Mouse (Mus musculus) heart, postnatal 10 days (tissue): ENCODE results near the gene Tnrc6b. TPM values are rescaled to one million over a fixed set of nuclear protein-coding genes. Genes with fewer than 3 reads are reported as not detected.
A peak's percentile ranks its signal among the peaks of the same experiment; 100 is the strongest.

Experiments used
- DNase-seq, 2 experiments: peaks; one replicate each; pipeline ENCODE4 v3.0.0; 2021
- intact Hi-C: fragments of 180-260 bp; cut with DNase I; formaldehyde crosslinking; loops from one replicate; pipeline ENCODE4 v1.15.1; 2025
- total RNA-seq, 2 experiments: library from RNA; stranded (reverse); gene quantifications; 2 replicates each; pipeline ENCODE4 v1.2.3; 2021

The Tnrc6b gene
- total RNA-seq, 2 experiments from 2014 or later = 56.1 to 56.4 TPM

DNA sequence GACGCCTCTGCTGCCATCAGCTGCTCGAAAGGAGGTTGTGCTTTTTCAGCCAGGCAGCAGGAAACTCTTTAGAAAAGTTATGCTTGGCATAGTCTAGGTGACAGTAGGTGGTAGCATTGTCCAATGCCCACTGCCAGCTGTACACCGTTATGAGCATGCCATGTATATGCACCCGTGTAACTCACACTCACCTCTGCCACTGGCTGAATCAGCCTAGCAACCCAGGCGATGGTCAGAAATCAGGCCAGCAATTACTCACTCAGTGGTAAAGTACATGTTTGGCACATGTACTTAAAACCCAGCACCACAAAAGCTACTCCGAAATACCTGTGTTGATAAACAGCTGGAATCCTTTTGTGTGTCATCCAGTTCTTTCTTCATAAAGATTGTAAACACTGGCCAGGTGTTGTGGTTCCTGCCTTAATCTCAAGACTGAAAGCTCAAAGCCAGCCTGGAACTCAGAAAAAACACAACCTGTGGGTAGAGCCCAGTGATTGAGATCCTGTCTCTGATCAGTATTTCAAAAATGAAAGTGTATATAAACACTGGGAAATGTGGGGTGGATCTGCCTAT, 230.4 kb downstream of the Tnrc6b start:
- intact Hi-C loops = loop anchor here (10.0 kb wide), 1 partner anchor 677 kb away; the partner anchor contains the start of gene Rps19bp1
- DNase-seq = no peak

DNA sequence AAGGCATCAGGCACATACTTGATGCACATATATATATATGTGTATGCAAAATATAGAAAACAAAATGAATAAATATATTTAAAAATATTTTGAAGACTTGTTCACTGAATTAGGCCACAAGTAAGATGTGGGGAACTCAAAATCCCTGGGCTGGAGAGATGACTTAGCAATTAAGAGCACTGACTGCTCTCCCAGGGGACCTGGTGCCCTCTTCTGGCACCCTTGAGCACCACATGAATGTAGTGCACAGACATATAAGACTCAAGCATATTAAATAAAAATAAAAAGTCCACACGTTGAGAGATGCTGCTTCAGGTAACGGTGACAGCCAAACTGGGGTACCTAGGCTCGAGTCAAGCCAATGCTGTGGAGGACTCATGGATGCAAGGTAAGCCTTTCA, 234.7 kb downstream of the Tnrc6b start:
- DNase-seq = peak; percentile 36 to 45
- intact Hi-C loops = loop anchor here (10.0 kb wide), 1 partner anchor 681 kb away; the partner anchor contains the start of gene Rps19bp1

DNA sequence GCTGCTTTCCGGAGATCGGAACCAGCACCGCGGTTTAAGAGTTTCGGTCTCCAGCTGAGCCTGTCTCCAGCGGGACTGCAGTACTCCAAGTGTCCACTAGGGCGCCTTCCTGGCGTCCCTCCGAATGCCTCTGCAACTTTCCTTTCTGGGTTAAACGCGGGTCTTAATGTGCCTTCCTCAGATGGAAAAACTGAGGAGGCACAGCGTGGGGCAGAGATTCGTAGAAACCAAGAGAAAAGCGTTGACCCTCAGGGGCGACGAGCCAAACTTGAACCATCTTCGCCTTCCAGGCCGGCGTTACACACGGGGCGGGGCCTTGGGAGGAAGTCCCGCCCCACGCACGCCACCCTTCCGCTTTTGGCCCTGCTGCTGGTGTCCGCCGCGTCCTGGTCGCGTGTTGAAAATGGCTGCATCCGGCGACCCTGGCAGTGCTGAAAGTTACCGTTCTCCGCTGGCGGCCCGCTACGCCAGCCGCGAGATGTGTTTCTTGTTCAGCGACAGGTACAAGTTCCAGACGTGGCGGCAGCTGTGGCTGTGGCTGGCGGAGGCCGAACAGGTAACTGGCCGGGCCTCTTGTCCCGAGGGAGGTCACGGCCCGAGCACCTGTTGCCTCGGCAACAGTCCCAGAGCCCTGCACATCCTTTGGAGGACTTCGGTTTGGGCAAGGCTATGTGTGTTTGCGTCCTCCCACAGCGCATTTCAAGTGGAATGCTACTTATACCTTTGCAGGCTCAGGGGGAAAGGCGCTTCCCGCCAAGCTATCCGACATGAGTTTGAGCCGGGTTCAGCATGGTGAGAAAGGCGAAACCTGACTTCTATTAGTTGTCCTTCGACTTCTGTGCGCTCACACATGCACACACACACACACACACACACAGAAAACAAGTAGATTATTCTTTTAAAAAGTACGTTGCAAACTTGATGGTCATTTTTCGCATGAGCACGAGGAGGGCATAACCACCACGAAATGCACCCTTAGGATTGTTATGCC, 237.3 kb downstream of the Tnrc6b start, which contains the start of gene Adsl:
Gene Adsl (plus strand): TSS at position 346 of the 991 bp plus-strand sequence.
- peak; percentile 90 to 93 for DNase-seq
- intact Hi-C loops = loop anchor here (2.0 to 10.0 kb wide), 2 partner anchors 242 to 684 kb away; partner anchors contain the start of gene Rps19bp1

DNA sequence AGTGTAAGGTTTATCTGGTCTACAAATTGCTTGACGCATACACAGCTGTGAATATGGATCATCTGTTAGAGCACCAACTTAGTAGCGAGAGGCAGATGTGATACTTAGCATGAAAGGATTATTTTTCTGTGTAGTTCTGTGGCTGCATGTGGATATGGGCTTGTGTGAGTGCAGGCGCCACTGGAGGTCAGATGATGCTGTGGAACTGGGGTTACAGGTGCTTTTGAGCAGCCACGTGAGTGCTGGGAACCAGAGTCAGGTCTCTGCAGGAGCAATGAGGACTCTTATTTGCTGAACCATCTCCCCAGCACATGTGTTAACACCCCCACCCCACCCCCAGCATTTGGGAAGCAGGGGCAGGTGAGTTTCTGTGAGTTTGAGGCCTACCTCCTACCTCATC, 238.3 kb downstream of the Tnrc6b start:
- intact Hi-C loops = loop anchor here (2.0 to 10.0 kb wide), 2 partner anchors 243 to 685 kb away; partner anchors contain the start of gene Rps19bp1
- DNase-seq = no peak

DNA sequence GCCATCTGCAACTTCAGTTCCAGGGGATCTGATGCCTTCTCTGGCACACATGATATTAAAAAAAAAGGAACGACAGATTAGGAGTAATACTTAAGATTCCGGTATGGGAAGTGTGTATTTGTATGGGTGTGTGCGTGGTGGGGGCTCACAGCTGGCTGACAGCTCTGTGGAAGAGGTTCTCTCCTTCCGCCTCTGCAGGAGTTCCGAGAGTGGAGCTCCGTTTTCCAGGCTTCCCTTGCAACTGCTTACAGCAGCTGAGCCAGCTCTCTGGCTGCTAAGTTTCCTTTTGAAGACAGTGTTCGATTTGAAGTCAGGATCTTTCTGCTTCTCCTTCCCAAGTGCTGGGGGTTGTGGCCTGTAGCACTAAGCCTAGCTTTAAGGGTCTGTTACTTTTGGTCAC, 238.9 kb downstream of the Tnrc6b start:
- DNase-seq = no peak
- intact Hi-C loops = no loop called here

DNA sequence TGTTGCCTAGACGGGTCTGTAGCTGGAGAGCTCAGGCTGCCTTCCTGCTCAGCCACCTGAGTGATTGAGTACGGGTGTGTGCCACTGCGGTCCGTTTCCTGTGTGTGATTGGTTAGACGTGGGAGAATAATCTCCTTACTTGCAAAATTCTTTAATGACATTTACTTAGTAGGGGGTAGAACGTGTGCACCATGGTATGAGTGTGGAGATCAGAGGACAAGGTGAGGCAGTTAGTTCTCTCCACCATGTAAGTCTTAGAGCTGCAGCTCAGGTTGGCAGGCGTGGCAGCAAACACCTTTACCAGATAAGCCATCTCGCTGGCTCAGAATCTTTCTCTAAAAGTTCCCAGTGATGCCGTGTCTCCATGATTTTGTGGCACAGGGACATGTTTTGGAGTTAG, 242.9 kb downstream of the Tnrc6b start:
- DNase-seq = no peak
- intact Hi-C loops = no loop called here

DNA sequence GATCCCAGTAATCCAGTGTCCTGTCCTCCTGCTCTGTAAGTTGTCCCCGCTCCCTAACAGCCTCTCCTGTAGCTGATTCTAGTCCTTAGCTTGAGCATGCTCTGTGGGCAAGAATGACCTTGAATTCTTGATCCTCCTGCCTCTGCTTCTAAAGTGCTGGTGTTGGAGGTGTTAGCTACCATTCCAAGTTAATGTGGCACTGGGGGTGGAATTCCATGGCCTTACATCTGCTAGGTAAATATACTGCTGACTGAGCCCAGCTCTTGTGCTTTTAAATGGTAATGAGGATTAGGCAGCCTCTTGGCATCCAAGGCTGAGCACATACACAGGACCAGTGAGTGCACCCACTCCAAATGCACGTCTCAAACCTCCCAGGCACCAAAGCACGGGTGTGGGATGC, 243.7 kb downstream of the Tnrc6b start:
- DNase-seq = no peak
- intact Hi-C loops = no loop called here

DNA sequence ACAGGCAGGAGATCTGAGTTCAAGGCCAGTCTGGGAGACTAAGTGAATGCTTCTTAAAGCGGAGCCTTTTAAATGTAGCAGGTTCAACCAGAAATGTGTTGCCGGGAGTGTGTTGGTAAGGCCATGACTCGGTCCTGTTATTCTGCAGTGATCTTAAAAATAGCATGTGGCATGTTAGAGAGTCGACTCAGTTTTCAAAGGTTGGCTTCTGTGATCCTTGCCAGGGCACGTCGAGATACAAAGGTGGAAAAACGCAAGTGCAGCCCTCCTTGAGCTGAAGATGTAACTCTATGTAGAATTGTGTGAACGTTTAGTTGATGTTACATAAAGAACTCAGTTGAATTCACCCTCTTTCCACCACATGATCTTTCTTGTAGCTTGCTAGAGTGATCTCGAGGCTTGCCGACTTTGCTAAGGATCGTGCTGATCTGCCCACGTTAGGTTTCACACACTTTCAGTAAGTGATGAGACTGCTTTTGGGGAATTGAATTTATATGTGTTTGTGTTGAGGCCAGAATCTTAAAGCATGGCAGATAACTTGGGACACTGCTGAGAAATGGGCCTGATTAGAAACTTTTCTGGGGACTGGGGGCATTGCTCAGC, 244.8 kb downstream of the Tnrc6b start:
- no peak for DNase-seq
- intact Hi-C loops = no loop called here

DNA sequence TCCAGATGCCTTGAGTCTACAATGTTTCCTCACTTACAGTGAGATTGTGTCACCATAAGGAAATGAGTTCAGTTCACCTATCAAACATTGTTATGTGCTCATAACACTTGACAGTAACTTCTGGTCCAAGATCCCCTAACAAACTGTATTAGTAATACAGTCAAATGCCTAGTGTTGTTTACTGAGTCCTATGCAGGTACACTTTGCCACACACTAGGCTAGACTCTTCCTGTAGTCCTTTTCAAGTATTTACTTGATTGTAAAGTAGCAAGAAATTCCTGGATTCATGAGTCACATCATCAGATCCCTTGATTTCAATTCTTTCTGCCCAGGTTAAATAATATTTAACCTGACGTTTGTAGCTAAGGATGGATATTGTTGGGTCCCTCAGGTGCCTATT, 258.3 kb downstream of the Tnrc6b start:
- DNase-seq = no peak
- intact Hi-C loops = no loop called here

DNA sequence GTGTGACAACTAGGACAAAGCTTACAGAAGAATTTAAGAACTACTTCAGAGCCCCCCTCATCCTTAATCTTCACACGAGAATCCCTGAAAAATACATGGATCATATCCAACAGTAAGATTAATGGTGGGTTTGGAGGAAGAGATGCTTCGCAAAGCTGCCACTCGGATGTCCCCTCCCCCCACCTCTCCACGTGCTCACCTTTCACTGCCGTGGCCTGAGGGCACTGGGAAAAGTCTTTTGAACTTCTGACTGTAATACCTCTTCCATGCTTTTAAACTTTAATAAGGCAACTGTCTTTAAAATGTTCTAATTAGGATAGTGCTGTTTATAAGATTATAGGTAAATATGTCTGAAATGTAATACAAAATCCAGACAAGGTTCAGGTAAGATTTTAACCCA, 263.2 kb downstream of the Tnrc6b start:
- intact Hi-C loops = no loop called here
- DNase-seq = no peak

DNA sequence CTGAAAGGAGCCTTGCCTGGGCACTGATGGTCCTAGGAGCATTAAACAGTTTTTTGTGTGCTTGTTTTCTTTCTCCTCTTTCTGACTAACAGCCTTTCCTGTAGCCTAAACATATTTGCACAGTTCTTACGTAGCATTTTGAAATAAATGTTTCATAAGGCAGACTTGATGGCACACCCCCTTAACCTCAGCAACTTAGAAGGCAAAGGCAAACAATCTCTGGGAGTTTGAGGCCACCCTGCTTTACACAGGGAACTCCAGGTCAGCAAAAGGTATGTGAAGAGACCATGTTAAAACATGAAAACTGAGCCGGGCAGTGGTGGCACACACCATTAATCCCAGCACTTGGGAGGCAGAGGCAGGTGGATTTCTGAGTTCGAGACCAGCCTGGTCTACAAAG, 264.6 kb downstream of the Tnrc6b start:
- DNase-seq = no peak
- intact Hi-C loops = no loop called here

DNA sequence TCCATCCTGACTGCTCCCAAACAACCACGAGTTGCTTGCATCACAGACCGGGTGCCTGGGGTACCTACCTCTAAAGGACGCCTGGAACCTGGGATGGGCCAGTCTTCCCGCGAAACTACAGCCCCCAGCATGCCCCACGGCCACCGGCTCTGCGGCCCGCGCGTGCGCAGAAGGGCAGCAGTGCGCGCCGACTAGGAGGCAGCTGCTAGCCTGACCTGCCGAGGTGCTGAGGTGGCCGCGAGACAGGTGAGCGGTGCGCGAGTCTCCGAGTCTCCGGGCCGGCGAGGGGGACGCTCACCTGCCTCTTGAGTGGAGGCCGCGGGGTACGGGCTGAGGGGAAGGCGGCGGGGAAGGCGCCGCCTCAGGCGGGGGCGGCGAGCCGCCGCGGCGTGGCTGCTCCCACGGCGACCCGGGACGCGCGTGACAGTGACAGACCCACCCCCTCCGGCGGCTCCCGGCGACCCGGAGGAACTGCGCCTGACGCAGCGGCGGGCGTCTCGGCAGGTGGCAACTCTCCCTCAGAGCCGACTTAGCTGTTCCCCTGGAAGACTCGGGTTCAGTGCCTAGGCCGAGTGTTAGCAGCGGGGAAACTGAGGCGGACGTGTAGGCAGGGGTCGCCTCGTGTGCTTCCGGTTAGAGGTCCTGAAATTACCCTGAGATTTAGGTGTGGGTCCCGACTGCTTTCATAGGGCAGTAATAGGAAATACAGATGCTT, 266.7 kb downstream of the Tnrc6b start, which contains the start of gene Sgsm3:
Gene Sgsm3 (plus strand): TSS at position 146 of the 715 bp plus-strand sequence.
- intact Hi-C loops = no loop called here
- DNase-seq = peak; percentile 84 to 88

DNA sequence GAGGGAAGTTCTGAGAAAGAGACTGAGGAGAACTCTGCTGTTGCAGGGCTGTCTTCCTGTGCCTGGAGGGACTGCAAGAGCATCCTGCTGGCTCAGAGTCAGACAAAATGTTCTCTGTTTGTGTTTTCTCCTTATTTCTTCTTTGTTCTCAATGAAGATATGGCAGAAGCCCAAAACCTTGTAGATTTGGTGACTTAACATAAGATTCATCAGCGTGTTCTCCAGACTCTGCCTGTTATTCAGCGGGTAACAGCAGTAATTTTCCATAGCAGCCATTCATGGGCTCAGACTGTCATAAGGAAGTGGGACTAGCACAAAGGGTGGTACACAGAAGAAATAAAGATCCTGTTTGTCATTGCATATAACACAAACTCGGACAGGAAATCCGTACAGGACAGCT, 268.5 kb downstream of the Tnrc6b start:
- DNase-seq = no peak
- intact Hi-C loops = no loop called here

DNA sequence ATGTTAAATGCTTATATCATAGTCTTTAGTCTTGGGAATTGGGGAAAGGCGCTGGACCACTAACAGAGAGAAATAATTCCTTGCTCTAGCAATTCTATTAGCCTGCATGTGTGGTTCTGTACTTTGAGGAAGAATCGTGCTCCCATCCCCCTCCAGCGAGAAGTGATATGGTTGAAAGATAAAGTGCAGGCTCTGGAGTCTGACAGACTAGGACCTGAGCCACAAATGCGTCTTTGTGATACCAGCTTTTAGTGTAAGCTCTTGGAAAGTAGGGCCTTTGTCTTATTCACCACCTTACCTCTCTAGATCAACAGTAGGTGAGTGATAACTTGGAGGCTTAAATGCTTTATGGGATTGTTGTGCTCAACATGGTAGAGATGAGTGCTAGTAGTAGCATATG, 270.1 kb downstream of the Tnrc6b start:
- no peak for DNase-seq
- intact Hi-C loops = no loop called here

DNA sequence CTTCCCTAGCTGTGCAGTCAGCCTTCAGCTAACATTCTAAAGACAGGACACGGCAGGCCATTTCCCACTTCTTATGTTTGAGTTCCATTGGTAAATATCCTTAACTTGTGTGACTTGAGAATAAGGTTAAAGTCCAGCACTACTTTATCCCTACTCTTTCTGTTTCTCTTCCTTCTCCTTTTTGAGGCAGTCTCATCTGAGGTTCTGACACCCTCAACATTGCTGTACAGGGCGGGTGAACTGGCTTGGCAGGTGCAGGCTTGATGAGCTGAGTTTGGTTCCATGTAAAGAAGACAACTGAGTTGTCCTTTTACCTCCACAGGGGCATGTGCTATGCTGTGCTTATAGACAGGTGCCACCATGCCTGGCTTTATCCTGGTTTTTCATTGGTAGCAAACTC, 272.2 kb downstream of the Tnrc6b start:
- DNase-seq = no peak
- intact Hi-C loops = no loop called here

DNA sequence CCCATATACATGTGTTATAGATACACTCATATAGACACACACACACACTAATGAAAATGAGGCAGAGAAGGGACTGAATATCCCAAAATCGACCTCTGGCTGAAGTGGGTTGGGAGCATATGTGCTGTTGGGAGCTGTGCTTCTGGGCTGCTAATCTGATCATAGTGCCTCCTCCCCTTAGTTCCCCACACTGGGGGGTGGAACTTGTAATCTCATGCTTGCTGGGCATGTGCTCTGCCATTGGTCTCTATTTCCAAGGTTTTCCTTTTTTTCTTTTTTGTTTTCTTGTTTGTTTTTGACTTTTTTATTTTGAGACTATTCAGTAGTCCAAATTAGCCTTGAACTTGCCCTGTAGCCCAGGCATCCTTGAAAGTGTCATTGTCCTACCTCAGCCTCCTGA, 277.2 kb downstream of the Tnrc6b start:
- intact Hi-C loops = no loop called here
- no peak for DNase-seq

DNA sequence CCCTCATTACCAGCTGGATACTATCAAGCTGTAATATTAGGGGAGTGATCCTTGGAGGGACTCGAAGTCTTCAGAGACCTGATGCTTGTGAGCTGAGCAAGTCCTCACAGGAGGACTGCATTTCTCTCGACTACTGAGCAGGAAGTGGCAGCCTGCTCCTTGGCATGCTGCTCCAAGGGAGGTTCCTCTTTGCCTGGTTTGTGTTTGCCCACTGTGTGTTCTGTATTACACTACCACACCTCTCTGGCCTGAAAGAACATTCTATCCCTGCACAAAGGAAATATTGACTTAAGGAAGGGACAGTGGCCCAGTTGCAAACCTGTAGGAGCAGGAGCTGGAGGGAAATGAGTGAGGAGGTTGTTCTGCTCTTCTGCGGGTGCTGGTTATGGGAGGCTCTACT, 278.6 kb downstream of the Tnrc6b start:
- no peak for DNase-seq
- intact Hi-C loops = no loop called here
